Mouse (Mus musculus) C2C12 (cell line): ENCODE measurements around the gene Fancc.

Experiments used
- CTCF ChIP-seq: IDR thresholded peaks from one replicate; pipeline ENCODE4 v1.5.1; 2011; ENCODE audit not compliant: control insufficient read depth, insufficient read depth, insufficient read length
- USF1 ChIP-seq: IDR thresholded peaks from one replicate; pipeline ENCODE4 v1.6.1; 2011; ENCODE audit warnings: low read depth, mild to moderate bottlenecking, control low read depth, moderate library complexity

- TF ChIP-seq CTCF (no peak), USF1 (no peak)
Observed at GRCm38 (mm10) chr13:63251118-63251889, 245.8 kb downstream of the Fancc start.
